Mouse (Mus musculus) brown adipose tissue, adult 24 weeks (tissue): ENCODE data around the gene Emp2. TPM values are rescaled to one million over a fixed set of nuclear protein-coding genes. Genes with fewer than 3 reads are reported as not detected.

ENCODE experiments used
- polyA plus RNA-seq: library from polyadenylated mRNA; stranded (reverse); fragments of >200 nt; gene quantifications from 2 replicates; pipeline ENCODE4 v1.2.4, GENCODE M21; 2012; ENCODE audit not compliant: missing spikeins, insufficient read depth, insufficient read length

Gene Emp2
- polyA plus RNA-seq, 1 experiment: 4.8 TPM

Other genes starting within 250 kb of the Emp2 start
- gene Rpl39l, start 143.7 kb downstream of the Emp2 start, polyA plus RNA-seq: 5.8 and 6.6 TPM in 2 replicates
- not detected in 2 replicates for gene Atf7ip2, start 121.3 kb downstream of the Emp2 start, polyA plus RNA-seq
- not detected in 2 replicates for gene Tekt5, start 81.5 kb upstream of the Emp2 start, polyA plus RNA-seq
- gene Nubp1, start 98.0 kb upstream of the Emp2 start, polyA plus RNA-seq: 11.2 and 17.6 TPM in 2 replicates
- 0.87 TPM in 1 of 2 replicates, not detected in the other for gene Tvp23a, start 133.4 kb upstream of the Emp2 start, polyA plus RNA-seq
- gene Ciita, start 166.1 kb upstream of the Emp2 start, polyA plus RNA-seq: 0.67 and 1.3 TPM in 2 replicates
- 12.4 and 13.4 TPM in 2 replicates for gene Dexi, start 229.1 kb upstream of the Emp2 start, polyA plus RNA-seq
- gene Clec16a, start 231.4 kb upstream of the Emp2 start, polyA plus RNA-seq: 25.4 and 29.0 TPM in 2 replicates